Mouse (Mus musculus) midbrain, embryonic 14.5 days (tissue): ENCODE measurements around the gene Sh3bp4. TPM values are rescaled to one million over a fixed set of nuclear protein-coding genes. Genes with fewer than 3 reads are reported as not detected.
A peak's percentile ranks its signal among the peaks of the same experiment; 100 is the strongest.

Experiments used
- ATAC-seq: fragments of 200-750 bp; cut with Nextera tagmentation; 2 replicates; pipeline ENCODE4 v1.8.0; 2017; ENCODE audit warnings: moderate number of reproducible peaks, moderate library complexity; ENCODE audit not compliant: low FRiP score, low TSS enrichment
- DNase-seq: peaks from one replicate; pipeline ENCODE4 v3.0.0-alpha.2; 2015
- H3K27ac ChIP-seq: fragments of 300-500 bp; sonication (generic); replicated peaks from 2 replicates; pipeline ENCODE4 v1.5.1; 2014; ENCODE audit warnings: mild to moderate bottlenecking, low read depth, low read length, moderate library complexity
- H3K27me3 ChIP-seq: fragments of 300-500 bp; sonication (generic); 2 replicates; pipeline ENCODE4 v1.6.1; 2014; ENCODE audit warnings: low read length, control low read depth, mixed read lengths; ENCODE audit not compliant: control insufficient read depth, insufficient read depth
- H3K36me3 ChIP-seq: fragments of 300-500 bp; sonication (generic); 2 replicates; pipeline ENCODE4 v1.6.1; 2014; ENCODE audit warnings: low read length, control low read depth; ENCODE audit not compliant: control insufficient read depth, insufficient read depth
- H3K4me1 ChIP-seq: fragments of 300-500 bp; sonication (generic); 2 replicates; pipeline ENCODE4 v1.6.1; 2014; ENCODE audit warnings: mild to moderate bottlenecking, antibody characterized with exemption, low read length, control low read depth; ENCODE audit not compliant: control insufficient read depth, insufficient read depth
- H3K4me2 ChIP-seq: fragments of 300-500 bp; sonication (generic); 2 replicates; pipeline ENCODE4 v1.6.1; 2014; ENCODE audit warnings: mild to moderate bottlenecking, low read length, moderate library complexity
- H3K4me3 ChIP-seq: fragments of 300-500 bp; sonication (generic); replicated peaks from 2 replicates; pipeline ENCODE4 v1.5.1; 2014; ENCODE audit warnings: low read depth, low read length
- H3K9ac ChIP-seq: fragments of 300-500 bp; sonication (generic); replicated peaks from 2 replicates; pipeline ENCODE4 v1.6.1; 2014; ENCODE audit warnings: mild to moderate bottlenecking, low read length, moderate library complexity
- H3K9me3 ChIP-seq: fragments of 300-500 bp; sonication (generic); 2 replicates; pipeline ENCODE4 v1.6.1; 2016; ENCODE audit warnings: low read length, control low read depth, mixed read lengths; ENCODE audit not compliant: control insufficient read depth
- WGBS: fragments of 180-500 bp; shearing (Covaris S2); extraction: QIAGEN DNeasy Blood & Tissue Kit; methylation state at CpG from one replicate; pipeline ENCODE4 v1.1.7; 2014; 5-methylcytosine and 5-hydroxymethylcytosine counted together
- polyA plus RNA-seq: library from polyadenylated mRNA; unstranded; fragments of >200 nt; fragmentation: Nextera tagmentation; extraction: Ambion mirVana; gene quantifications from 2 replicates; pipeline ENCODE4 v1.2.1, GENCODE M21; 2014

The Sh3bp4 gene
- polyA plus RNA-seq, 1 experiment from 2014 or later, result 10.6 TPM

GRCm38 (mm10) chr1:89120290-89120689, 50.1 kb downstream of the Sh3bp4 start:
- Histone ChIP-seq H3K4me3 (no peak overlapping the region), H3K27me3 (no peaks in the 10 kb centered on the region), H3K4me1 (no peaks in the 10 kb centered on the region), H3K36me3 (no peaks in the 10 kb centered on the region), H3K9ac (no peak overlapping the region), H3K27ac (no peak overlapping the region), H3K4me2 (no peak overlapping the region), H3K9me3 (no peaks in the 10 kb centered on the region)
- ATAC-seq, result no peak
- no peak for DNase-seq
- 73% methylated on average over 4 of the region's 4 CpGs for WGBS

GRCm38 (mm10) chr1:89121466-89121865, 51.3 kb downstream of the Sh3bp4 start:
- no peak for DNase-seq
- H3K9ac ChIP-seq, result no peak overlapping the region
- WGBS, result 81% methylated on average over 8 of the region's 8 CpGs
- no peaks in the 10 kb centered on the region for H3K9me3 ChIP-seq
- no peaks in the 10 kb centered on the region for H3K36me3 ChIP-seq
- H3K4me1 ChIP-seq, result no peaks in the 10 kb centered on the region
- no peak overlapping the region for H3K4me2 ChIP-seq
- H3K27me3 ChIP-seq, result no peaks in the 10 kb centered on the region
- no peak overlapping the region for H3K27ac ChIP-seq
- no peak overlapping the region for H3K4me3 ChIP-seq
- ATAC-seq, result no peak

- H3K4me3 ChIP-seq, result no peak overlapping the region
- H3K4me1 ChIP-seq, result no peaks in the 10 kb centered on the region
- H3K4me2 ChIP-seq, result no peak overlapping the region
- H3K27me3 ChIP-seq, result no peaks in the 10 kb centered on the region
- WGBS, result 85% methylated on average over 5 of the region's 5 CpGs
- no peak overlapping the region for H3K27ac ChIP-seq
- DNase-seq (no peak), ATAC-seq (no peak)
- no peak overlapping the region for H3K9ac ChIP-seq
- no peaks in the 10 kb centered on the region for H3K9me3 ChIP-seq
- no peaks in the 10 kb centered on the region for H3K36me3 ChIP-seq
Measured at GRCm38 (mm10) chr1:89122376-89122775, 52.2 kb downstream of the Sh3bp4 start.

GRCm38 (mm10) chr1:89124076-89124475, 53.9 kb downstream of the Sh3bp4 start:
- no peak overlapping the region for H3K4me2 ChIP-seq
- H3K27me3 ChIP-seq, result no peaks in the 10 kb centered on the region
- H3K4me1 ChIP-seq, result no peaks in the 10 kb centered on the region
- 97% methylated on average over 7 of the region's 7 CpGs for WGBS
- no peaks in the 10 kb centered on the region for H3K9me3 ChIP-seq
- H3K9ac ChIP-seq, result no peak overlapping the region
- H3K36me3 ChIP-seq, result no peaks in the 10 kb centered on the region
- no peak for ATAC-seq
- DNase-seq, result no peak
- no peak overlapping the region for H3K4me3 ChIP-seq
- no peak overlapping the region for H3K27ac ChIP-seq

- H3K9ac ChIP-seq, result no peak overlapping the region
- no peaks in the 10 kb centered on the region for H3K9me3 ChIP-seq
- no peak for DNase-seq
- ATAC-seq, result no peak
- 99% methylated on average over 3 of the region's 3 CpGs for WGBS
- H3K4me3 ChIP-seq, result no peak overlapping the region
- no peaks in the 10 kb centered on the region for H3K4me1 ChIP-seq
- no peaks in the 10 kb centered on the region for H3K27me3 ChIP-seq
- H3K36me3 ChIP-seq, result no peaks in the 10 kb centered on the region
- no peak overlapping the region for H3K27ac ChIP-seq
- no peak overlapping the region for H3K4me2 ChIP-seq
Measured at GRCm38 (mm10) chr1:89127163-89127562, 56.9 kb downstream of the Sh3bp4 start.

- no peak overlapping the region for H3K27ac ChIP-seq
- DNase-seq (peak; percentile 14), ATAC-seq (no peak)
- H3K4me1 ChIP-seq, result no peaks in the 10 kb centered on the region
- 68% methylated on average over 6 of the region's 6 CpGs for WGBS
- H3K36me3 ChIP-seq, result no peaks in the 10 kb centered on the region
- no peak overlapping the region for H3K9ac ChIP-seq
- no peaks in the 10 kb centered on the region for H3K9me3 ChIP-seq
- H3K4me2 ChIP-seq, result no peak overlapping the region
- H3K4me3 ChIP-seq, result no peak overlapping the region
- H3K27me3 ChIP-seq, result no peaks in the 10 kb centered on the region
Measured at GRCm38 (mm10) chr1:89130429-89130828, 60.2 kb downstream of the Sh3bp4 start.

- WGBS, result 82% methylated on average over 14 of the region's 14 CpGs
- no peak for ATAC-seq
- Histone ChIP-seq H3K36me3 (no peaks in the 10 kb centered on the region), H3K9ac (no peak overlapping the region), H3K4me2 (no peak overlapping the region), H3K9me3 (no peaks in the 10 kb centered on the region), H3K27ac (no peak overlapping the region), H3K4me1 (no peaks in the 10 kb centered on the region), H3K27me3 (no peaks in the 10 kb centered on the region), H3K4me3 (no peak overlapping the region)
- DNase-seq, result no peak
Measured at GRCm38 (mm10) chr1:89131018-89131540, 60.9 kb downstream of the Sh3bp4 start.

- no peak overlapping the region for H3K9ac ChIP-seq
Measured at GRCm38 (mm10) chr1:89131707-89132106, 61.5 kb downstream of the Sh3bp4 start.

GRCm38 (mm10) chr1:89133266-89133665, 63.1 kb downstream of the Sh3bp4 start:
- Histone ChIP-seq H3K27ac (no peak overlapping the region), H3K4me3 (no peak overlapping the region), H3K4me1 (no peaks in the 10 kb centered on the region), H3K9ac (no peak overlapping the region), H3K4me2 (no peak overlapping the region), H3K27me3 (no peaks in the 10 kb centered on the region), H3K9me3 (no peaks in the 10 kb centered on the region), H3K36me3 (no peaks in the 10 kb centered on the region)
- 88% methylated on average over 4 of the region's 4 CpGs for WGBS
- DNase-seq (no peak), ATAC-seq (no peak)

More at GRCm38 (mm10) chr1:89131707-89132106, 61.5 kb downstream of the Sh3bp4 start:
- no peaks in the 10 kb centered on the region for H3K4me1 ChIP-seq
- H3K9me3 ChIP-seq, result no peaks in the 10 kb centered on the region
- 84% methylated on average over 8 of the region's 8 CpGs for WGBS
- H3K36me3 ChIP-seq, result no peaks in the 10 kb centered on the region
- DNase-seq (no peak), ATAC-seq (no peak)
- H3K27me3 ChIP-seq, result no peaks in the 10 kb centered on the region
- no peak overlapping the region for H3K4me2 ChIP-seq
- H3K27ac ChIP-seq, result no peak overlapping the region
- H3K4me3 ChIP-seq, result no peak overlapping the region
